Mouse (Mus musculus): ENCODE results near the gene Gins3. TPM values are rescaled to one million over a fixed set of nuclear protein-coding genes. Genes with fewer than 3 reads are reported as not detected.
A peak's percentile ranks its signal among the peaks of the same experiment; 100 is the strongest.
"Not testable (repeated sequence)": the region's sequence is repeated elsewhere in the genome, so short reads cannot be mapped to it uniquely, and the experiment has no call there.

Gins3 gene
- polyA plus RNA-seq, 1 experiment, result 0.81 TPM

- Histone ChIP-seq H3K36me3 (ENCODE audit: control insufficient read depth, insufficient read depth, low read length) (no peaks in the 10 kb centered on the region), H3K4me1 (ENCODE audit: control insufficient read depth, insufficient read depth, low read length) (no peaks in the 10 kb centered on the region), H3K4me3 (ENCODE audit: insufficient read depth, low read depth, low read length) (no peak overlapping the region), H3K27ac (ENCODE audit: insufficient read depth, low read depth, low read length) (no peak overlapping the region), H3K27me3 (replicated peaks; ENCODE audit: control insufficient read depth, insufficient read depth, low read length) (no peaks in the 10 kb centered on the region)
- 86% methylated on average over 14 of the region's 14 CpGs for WGBS
- DNase-seq, result no peak
- TF ChIP-seq POLR2A (IDR thresholded peaks at IDR 0.05; ENCODE audit: low read depth, low read length), result no peak
- TF ChIP-seq CTCF (conservative IDR thresholded peaks at IDR 0.05; ENCODE audit: insufficient read depth, insufficient read length, low read depth, low read length), result no peak
These were observed 38.1 kb upstream of the Gins3 start for GRCm38 (mm10) chr8:95595131-95595530.

- WGBS, result 61% methylated on average over 4 of the region's 4 CpGs
- H3K4me1 ChIP-seq (ENCODE audit: control insufficient read depth, insufficient read depth, low read length), result no peaks in the 10 kb centered on the region
- no peaks in the 10 kb centered on the region for H3K36me3 ChIP-seq (ENCODE audit: control insufficient read depth, insufficient read depth, low read length)
- no peak overlapping the region for H3K4me3 ChIP-seq (ENCODE audit: insufficient read depth, low read depth, low read length)
- H3K27me3 ChIP-seq (replicated peaks; ENCODE audit: control insufficient read depth, insufficient read depth, low read length), result no peaks in the 10 kb centered on the region
- TF ChIP-seq CTCF (conservative IDR thresholded peaks at IDR 0.05; ENCODE audit: insufficient read depth, insufficient read length, low read depth, low read length) (no peak), POLR2A (IDR thresholded peaks at IDR 0.05; ENCODE audit: low read depth, low read length) (no peak)
- H3K27ac ChIP-seq (ENCODE audit: insufficient read depth, low read depth, low read length), result no peak overlapping the region
- no peak for DNase-seq
These were observed 36.4 kb upstream of the Gins3 start for GRCm38 (mm10) chr8:95596841-95597241.

GRCm38 (mm10) chr8:95599861-95600260 lies 33.4 kb upstream of the Gins3 start:
- no peak overlapping the region for H3K4me3 ChIP-seq (ENCODE audit: insufficient read depth, low read depth, low read length)
- H3K4me1 ChIP-seq (ENCODE audit: control insufficient read depth, insufficient read depth, low read length), result no peaks in the 10 kb centered on the region
- TF ChIP-seq CTCF (conservative IDR thresholded peaks at IDR 0.05; ENCODE audit: insufficient read depth, insufficient read length, low read depth, low read length) (peak; percentile 67), POLR2A (IDR thresholded peaks at IDR 0.05; ENCODE audit: low read depth, low read length) (no peak)
- H3K27me3 ChIP-seq (replicated peaks; ENCODE audit: control insufficient read depth, insufficient read depth, low read length), result no peaks in the 10 kb centered on the region
- no peaks in the 10 kb centered on the region for H3K36me3 ChIP-seq (ENCODE audit: control insufficient read depth, insufficient read depth, low read length)
- peak; percentile 28 for DNase-seq
- no peak overlapping the region for H3K27ac ChIP-seq (ENCODE audit: insufficient read depth, low read depth, low read length)
- 10% methylated on average over 11 of the region's 11 CpGs for WGBS

- WGBS, result 80% methylated on average over 15 of the region's 15 CpGs
- DNase-seq, result no peak
- H3K4me3 ChIP-seq (ENCODE audit: insufficient read depth, low read depth, low read length), result no peak overlapping the region
- H3K27me3 ChIP-seq (replicated peaks; ENCODE audit: control insufficient read depth, insufficient read depth, low read length), result no peaks in the 10 kb centered on the region
- no peak overlapping the region for H3K27ac ChIP-seq (ENCODE audit: insufficient read depth, low read depth, low read length)
- TF ChIP-seq POLR2A (IDR thresholded peaks at IDR 0.05; ENCODE audit: low read depth, low read length), result no peak
- TF ChIP-seq CTCF (conservative IDR thresholded peaks at IDR 0.05; ENCODE audit: insufficient read depth, insufficient read length, low read depth, low read length), result no peak
- no peaks in the 10 kb centered on the region for H3K4me1 ChIP-seq (ENCODE audit: control insufficient read depth, insufficient read depth, low read length)
- no peaks in the 10 kb centered on the region for H3K36me3 ChIP-seq (ENCODE audit: control insufficient read depth, insufficient read depth, low read length)
These were observed 31.9 kb upstream of the Gins3 start for GRCm38 (mm10) chr8:95601306-95601705.

- TF ChIP-seq CTCF (conservative IDR thresholded peaks at IDR 0.05; ENCODE audit: insufficient read depth, insufficient read length, low read depth, low read length), result no peak
- no peak for TF ChIP-seq POLR2A (IDR thresholded peaks at IDR 0.05; ENCODE audit: low read depth, low read length)
- no peak for DNase-seq
- Histone ChIP-seq H3K4me3 (ENCODE audit: insufficient read depth, low read depth, low read length) (no peak overlapping the region), H3K4me1 (ENCODE audit: control insufficient read depth, insufficient read depth, low read length) (no peaks in the 10 kb centered on the region), H3K36me3 (ENCODE audit: control insufficient read depth, insufficient read depth, low read length) (no peaks in the 10 kb centered on the region), H3K27me3 (replicated peaks; ENCODE audit: control insufficient read depth, insufficient read depth, low read length) (no peaks in the 10 kb centered on the region), H3K27ac (ENCODE audit: insufficient read depth, low read depth, low read length) (no peak overlapping the region)
- 73% methylated on average over 2 of the region's 2 CpGs for WGBS
These were observed 31.1 kb upstream of the Gins3 start for GRCm38 (mm10) chr8:95602168-95602567.

- not testable (repeated sequence) for H3K36me3 ChIP-seq (ENCODE audit: control insufficient read depth, insufficient read depth, low read length); H3K4me3 ChIP-seq (ENCODE audit: insufficient read depth, low read depth, low read length); DNase-seq; H3K27me3 ChIP-seq (replicated peaks; ENCODE audit: control insufficient read depth, insufficient read depth, low read length); H3K27ac ChIP-seq (ENCODE audit: insufficient read depth, low read depth, low read length); H3K4me1 ChIP-seq (ENCODE audit: control insufficient read depth, insufficient read depth, low read length)
- TF ChIP-seq CTCF (conservative IDR thresholded peaks at IDR 0.05; ENCODE audit: insufficient read depth, insufficient read length, low read depth, low read length), result 0 out of 2 replicates have a peak, but pooled peaks have one; percentile 0
- 15% methylated on average over 4 of the region's 5 CpGs for WGBS
These were observed 26.7 kb upstream of the Gins3 start for GRCm38 (mm10) chr8:95606509-95606908.

- Histone ChIP-seq H3K4me1 (ENCODE audit: control insufficient read depth, insufficient read depth, low read length) (no peaks in the 10 kb centered on the region), H3K27ac (ENCODE audit: insufficient read depth, low read depth, low read length) (no peak overlapping the region), H3K36me3 (ENCODE audit: control insufficient read depth, insufficient read depth, low read length) (no peaks in the 10 kb centered on the region), H3K4me3 (ENCODE audit: insufficient read depth, low read depth, low read length) (no peak overlapping the region), H3K27me3 (replicated peaks; ENCODE audit: control insufficient read depth, insufficient read depth, low read length) (no peaks in the 10 kb centered on the region)
- no peak for DNase-seq
- WGBS, result 62% methylated on average over 9 of the region's 9 CpGs
- TF ChIP-seq POLR2A (IDR thresholded peaks at IDR 0.05; ENCODE audit: low read depth, low read length), result no peak
- TF ChIP-seq CTCF (conservative IDR thresholded peaks at IDR 0.05; ENCODE audit: insufficient read depth, insufficient read length, low read depth, low read length), result no peak
These were observed 26.0 kb upstream of the Gins3 start for GRCm38 (mm10) chr8:95607210-95607609.

- no peak for DNase-seq
- H3K36me3 ChIP-seq (ENCODE audit: control insufficient read depth, insufficient read depth, low read length), result no peaks in the 10 kb centered on the region
- no peak for TF ChIP-seq POLR2A (IDR thresholded peaks at IDR 0.05; ENCODE audit: low read depth, low read length)
- TF ChIP-seq CTCF (conservative IDR thresholded peaks at IDR 0.05; ENCODE audit: insufficient read depth, insufficient read length, low read depth, low read length), result no peak
- no peak overlapping the region for H3K27ac ChIP-seq (ENCODE audit: insufficient read depth, low read depth, low read length)
- no peaks in the 10 kb centered on the region for H3K4me1 ChIP-seq (ENCODE audit: control insufficient read depth, insufficient read depth, low read length)
- H3K4me3 ChIP-seq (ENCODE audit: insufficient read depth, low read depth, low read length), result no peak overlapping the region
- 77% methylated on average over 5 of the region's 5 CpGs for WGBS
- no peaks in the 10 kb centered on the region for H3K27me3 ChIP-seq (replicated peaks; ENCODE audit: control insufficient read depth, insufficient read depth, low read length)
These were observed 23.8 kb upstream of the Gins3 start for GRCm38 (mm10) chr8:95609406-95609805.

Measured in kidney, adult 2 months (tissue).